Mouse (Mus musculus) MEL-GATA-1-ER (cell line): ENCODE data around the gene Thsd4.

Source experiments
- DNase-seq: peaks from one replicate; pipeline ENCODE4 v3.0.0-alpha.2; 2012; ENCODE audit warnings: low read depth; ENCODE audit errors: extremely low read depth

The Thsd4 gene

DNA sequence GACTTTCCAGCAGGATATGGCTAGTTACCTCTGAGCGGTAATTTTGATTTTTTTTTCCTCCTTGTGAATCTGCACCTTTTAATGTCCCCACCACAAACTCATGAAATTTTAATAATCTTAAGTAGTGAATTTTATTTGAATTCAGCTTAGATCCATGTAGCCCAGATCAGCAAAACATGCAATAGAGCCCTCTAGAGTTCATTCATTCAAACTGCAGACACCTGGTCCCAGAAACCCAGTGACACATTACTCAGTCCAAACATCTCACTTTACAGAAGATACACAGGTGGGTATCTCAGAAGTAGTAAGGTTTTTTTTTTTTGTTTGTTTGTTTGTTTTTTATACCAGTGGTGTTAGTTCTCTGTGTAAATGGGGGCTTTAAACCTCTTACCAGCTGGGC lies 368.9 kb downstream of the Thsd4 start:
- DNase-seq: no peak

DNA sequence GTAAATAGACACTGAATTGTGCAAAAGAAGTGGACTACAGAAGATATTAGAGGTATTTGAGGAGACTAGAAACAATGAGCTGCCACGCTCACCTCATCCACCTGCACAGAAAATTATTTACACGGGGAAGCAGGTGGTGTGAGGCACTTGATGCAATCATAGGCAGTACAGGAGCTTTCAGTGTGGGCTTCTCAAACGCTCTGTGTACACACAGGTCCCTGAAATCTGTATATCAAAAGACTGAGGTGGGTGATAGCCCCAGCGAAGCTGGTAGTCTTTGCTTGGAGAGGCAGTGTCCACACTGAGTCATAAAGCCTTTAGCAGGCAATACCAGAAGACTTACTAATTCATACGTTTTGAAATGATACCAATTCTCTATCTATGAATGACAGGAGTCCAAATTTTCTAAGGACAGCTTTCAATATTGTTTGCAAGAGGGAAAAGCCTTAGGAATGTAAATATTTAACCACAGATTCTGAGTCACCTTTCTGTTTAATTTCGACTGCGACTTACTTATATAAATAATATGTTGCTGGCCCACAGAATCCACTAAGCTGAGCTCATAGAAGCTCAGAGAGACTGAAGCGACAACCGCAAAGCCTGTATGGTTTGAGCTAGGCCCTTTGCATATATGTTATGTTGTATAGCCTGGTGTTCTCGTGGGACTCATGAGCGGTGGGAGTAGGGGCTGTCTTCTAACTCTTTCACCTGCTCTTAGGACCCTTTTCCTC lies 369.8 kb downstream of the Thsd4 start:
- no peak for DNase-seq

DNA sequence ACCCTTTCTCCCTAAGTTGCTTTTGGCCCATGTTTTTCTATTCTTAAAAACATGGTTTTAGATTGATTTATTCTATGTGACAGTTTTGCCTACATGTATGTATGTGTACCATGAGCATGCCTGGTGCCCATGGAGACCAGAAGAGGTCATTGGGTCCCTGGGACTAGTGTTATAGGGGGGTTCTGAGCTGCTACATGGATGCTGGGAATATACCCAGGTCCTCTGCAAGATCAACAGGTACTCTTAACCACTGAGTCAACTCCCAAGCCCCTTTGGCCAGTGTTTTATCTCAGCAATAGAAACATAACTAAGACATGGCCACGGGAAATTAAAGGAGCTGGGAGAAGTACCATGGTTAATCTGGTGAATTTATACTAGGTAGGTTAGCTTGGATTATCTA lies 371.3 kb downstream of the Thsd4 start:
- DNase-seq: no peak

DNA sequence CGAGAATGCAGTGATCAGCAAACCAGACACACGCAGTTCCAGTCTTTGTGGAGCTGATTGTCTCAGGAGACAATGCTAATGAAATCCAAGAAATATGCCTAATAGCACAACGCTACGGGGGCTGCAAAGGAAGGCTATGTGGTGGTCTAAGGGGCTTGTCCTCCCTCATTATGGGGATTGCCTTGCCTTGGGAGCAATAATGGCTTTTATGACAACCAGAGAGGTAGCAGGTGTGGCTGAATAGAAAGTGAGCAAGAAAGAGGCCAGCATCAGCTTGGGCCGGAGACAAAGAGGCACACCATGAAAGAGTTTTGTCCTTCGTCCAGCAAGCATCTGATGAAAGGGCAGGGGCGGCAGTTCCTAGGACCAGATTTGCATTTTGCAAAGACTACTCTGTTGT lies 372.9 kb downstream of the Thsd4 start:
- no peak for DNase-seq

DNA sequence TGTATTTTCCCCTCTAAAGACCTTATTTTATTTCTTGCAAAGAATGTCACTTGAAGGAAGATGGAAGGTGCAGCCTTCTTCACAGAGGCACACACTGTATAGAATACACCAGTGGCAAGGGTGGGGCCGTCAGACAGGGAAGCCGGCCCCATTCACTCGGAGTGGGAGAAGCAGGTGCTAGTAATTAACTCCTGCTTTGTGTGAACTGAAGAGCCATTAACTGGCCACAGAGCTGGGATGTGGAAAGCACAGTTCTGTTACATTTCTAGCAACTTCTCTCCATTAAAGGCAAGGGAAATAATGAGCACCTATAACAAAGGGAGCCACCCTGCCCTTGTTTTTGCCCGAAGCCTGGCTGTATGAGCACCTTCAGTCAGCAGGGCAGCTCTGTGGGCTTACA lies 374.4 kb downstream of the Thsd4 start:
- no peak for DNase-seq

DNA sequence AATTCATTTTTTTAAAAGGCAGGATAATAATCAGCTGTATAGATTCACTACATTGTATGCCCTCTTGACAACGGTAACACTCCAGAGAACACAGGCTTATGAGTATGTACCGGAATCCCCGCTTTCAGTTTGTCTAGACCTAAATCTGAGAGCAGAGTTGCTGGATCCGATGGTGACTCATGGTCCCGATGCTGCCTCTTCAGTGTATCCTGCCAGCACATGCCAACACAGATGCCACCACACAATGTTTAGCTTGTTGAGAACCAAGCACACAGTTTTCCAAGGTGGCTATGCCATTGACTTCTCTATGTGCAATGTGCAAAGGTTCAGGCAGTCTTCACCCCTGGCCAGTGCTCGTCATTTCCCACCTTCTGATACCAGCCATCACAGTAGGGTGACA lies 378.0 kb downstream of the Thsd4 start:
- no peak for DNase-seq

DNA sequence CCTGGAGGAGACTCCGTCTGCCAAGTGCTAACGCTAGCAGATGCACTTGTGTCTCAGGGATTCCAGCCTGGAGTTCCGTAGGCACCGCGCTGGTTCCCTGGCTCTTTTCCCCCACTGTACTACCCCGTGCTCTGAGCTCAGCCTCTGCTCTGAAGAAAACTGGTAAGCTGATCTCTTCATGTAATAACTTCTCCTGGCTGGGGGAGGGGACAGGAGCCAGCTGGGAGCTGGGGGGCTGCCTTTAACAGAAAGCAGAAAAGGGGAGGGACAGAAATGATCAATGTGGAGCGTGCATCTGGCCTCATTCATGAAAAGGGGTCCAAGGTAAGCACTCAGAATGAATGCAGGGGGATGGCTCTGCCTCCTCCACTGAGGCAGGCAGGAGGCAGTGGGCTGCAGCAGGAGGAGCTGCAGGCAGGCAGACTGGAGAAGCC lies 380.7 kb downstream of the Thsd4 start:
- no peak for DNase-seq

DNA sequence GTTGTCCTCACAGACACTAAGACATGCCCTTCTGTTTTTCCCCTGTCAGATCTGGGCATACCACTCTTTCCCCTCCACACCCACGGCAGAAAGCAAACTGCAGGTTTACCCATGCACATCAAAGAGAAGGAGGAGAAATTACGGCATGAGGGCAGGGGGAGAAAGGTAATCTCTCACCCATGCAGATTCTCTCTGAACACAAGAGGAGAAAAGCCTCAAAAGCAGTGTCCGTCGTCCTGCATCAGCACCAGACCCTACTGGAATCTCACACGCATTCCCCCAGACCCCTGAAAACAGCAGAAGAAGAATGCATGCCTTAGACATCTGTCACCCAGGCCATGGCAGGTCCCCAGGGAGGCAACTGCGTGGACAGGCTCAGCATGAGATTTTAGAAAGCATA lies 381.4 kb downstream of the Thsd4 start:
- no peak for DNase-seq

DNA sequence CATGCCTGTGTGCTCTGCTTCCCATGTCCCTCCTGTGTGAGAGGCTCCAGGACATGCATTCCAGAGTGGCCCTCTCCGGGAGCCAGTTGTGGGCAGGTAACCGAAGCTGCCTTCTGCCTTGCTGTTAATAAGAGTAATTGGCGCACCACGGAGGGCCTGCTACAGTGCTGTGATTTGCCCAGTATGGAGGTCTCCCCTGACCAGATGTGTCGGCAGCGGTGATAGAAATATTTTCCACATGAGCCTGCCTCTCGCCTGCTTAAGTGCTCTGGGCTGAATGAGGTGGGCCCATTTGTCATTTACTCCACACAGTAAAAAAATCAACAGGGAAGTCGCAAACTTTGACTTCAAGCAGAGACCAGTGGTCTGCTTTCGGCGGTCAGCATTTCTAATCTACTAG lies 382.4 kb downstream of the Thsd4 start:
- DNase-seq: no peak

DNA sequence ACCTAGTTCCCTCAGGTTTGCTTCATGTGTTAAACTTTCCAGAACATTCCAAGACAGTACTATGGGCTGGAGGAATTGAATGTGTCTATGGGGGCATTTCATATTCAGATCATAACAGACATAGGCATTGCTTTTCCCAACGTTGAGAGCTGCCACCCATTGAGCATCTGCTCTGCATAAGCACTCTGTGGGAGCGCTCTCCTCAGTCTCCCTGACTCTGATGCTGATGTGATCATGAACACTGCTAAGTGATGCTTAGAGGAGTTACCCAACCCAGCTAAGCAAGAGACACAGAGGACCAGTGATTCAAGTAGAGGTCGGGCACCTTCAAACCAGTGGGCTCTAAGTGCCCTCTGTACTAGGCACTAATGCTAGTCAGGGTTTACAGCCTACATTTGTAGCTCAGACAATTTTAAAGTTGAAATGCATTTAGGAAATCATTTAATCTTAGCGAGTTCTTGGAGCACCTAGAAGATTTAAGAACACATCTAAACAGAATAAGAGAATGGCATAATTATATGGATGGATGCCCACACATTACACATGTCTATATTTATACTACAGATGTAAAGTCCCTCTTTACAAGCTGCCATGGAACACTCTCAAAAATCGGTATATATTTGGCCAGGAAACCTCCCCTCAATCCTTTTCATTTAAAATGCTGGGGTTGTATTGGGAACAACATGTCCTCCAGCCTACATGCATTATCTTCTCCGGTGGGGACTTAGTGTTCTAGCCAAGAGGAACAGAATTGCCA lies 392.4 kb downstream of the Thsd4 start:
- no peak for DNase-seq

DNA sequence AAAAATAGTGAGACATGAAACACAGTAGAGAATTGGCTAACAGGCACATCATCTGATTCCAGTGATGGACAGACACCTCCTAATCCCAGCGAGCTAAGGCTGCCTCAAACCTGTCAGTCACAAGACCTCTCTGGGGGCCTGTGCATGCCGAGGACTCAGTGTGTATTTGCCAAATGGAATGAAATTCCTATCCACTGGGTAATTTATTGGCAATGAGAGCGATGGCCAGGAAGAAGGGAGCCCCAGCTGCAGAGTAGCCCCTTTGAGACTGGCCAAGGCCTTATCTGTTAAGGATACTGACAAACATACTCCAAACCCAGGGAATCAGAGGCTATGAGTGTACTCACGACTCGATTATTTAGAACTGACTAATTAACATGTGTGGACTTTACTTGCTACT lies 394.9 kb downstream of the Thsd4 start:
- no peak for DNase-seq

DNA sequence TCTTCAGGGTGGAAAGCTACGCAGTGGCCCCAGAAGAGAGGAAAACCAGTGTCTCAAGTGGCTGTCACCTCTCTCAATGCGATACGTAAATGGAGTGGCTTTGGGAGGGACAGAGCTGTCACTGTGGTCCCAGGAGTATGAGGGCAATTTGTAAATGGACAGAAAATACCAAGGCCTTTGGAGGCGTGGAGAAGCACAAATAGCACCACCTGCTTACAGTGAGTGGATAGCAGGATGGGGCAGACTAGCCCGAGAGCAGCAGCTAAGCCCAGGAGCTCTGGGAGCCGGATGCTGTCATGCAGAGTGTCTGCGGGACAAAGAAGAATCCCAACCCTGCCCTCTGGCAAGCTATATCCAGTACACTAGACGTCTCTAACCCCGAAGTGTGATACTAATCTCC lies 397.7 kb downstream of the Thsd4 start:
- DNase-seq: no peak

DNA sequence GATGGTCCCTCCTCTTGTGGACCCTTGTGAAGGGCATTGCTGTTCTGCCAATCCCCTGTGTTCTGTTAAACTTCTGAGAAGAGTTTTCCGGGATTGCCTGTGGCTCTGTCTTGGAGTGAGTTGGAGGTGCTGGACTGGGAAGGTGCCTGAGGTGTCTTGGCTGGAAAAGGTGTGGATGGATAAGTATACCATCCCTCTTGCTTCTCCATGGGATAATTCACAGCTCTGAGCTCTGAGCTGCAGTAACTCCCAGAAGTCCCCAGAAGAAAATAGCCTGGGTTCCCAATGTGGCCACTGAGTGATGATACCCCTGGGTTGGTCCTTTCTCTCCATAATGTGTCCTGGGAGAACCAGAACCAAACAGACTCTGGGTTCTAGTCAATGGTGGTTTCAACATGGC lies 398.8 kb downstream of the Thsd4 start:
- DNase-seq: no peak

DNA sequence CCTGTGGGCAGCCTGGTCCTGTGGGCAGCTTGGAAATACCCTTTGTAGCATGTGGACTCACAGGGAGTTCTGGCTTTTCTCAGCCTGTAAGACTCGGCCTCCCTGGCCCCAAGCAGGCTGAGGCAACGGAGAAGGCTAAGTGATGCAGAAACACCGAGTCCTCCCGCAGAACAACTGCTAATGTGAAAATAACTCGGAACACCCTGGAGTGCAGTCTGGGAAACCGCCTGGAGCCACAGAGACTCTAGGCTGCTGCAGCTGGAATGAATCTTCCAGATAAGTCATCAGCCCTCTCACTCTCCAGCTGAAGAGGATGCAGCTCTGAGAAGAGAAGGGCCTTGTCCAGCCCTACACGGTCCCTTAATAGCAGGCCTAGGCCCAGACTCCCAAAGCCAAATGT lies 402.0 kb downstream of the Thsd4 start:
- no peak for DNase-seq

DNA sequence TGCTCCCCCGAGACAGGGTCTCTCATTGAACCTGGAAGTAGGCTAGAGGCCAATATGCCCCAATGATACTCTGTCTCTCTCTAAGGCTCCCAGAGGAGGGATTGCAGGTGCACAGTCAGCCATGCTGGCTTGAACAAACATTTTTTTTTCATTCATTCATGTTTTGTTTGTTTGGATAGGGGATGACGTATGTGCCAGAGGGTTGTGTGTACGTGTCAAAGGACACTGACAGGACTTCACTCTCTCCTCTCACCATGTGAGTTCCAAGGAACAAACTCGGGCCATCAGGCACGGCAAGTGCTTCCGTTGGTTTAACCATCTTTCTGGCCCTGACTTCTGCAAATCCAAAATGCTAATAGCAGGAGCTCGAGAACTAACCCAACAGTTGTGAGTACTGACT lies 404.0 kb downstream of the Thsd4 start:
- no peak for DNase-seq

DNA sequence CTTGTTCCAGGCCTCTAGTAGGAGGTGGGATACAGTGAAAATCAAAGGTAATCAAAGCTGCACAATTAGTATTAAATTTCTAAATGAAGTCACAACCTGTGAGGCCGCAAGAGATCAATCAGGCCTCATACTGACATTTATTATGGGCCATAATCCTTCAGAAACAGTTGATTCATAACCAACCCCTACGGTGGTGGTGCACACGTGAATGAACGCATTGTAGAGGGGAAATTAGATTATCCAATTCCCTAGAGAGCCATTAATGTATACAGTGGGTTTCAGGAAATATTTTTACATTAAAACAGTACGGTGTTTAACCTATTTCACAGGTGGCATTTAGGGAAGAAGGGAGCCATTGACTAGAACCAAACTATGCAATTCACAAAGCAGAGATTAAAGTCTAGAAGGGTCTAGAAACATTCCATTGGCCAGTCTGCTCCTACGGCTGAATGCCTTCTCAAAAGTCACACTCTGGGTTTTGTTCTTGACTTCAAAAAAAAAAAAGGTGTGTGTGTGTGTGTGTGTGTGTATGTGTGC lies 406.1 kb downstream of the Thsd4 start:
- no peak for DNase-seq

DNA sequence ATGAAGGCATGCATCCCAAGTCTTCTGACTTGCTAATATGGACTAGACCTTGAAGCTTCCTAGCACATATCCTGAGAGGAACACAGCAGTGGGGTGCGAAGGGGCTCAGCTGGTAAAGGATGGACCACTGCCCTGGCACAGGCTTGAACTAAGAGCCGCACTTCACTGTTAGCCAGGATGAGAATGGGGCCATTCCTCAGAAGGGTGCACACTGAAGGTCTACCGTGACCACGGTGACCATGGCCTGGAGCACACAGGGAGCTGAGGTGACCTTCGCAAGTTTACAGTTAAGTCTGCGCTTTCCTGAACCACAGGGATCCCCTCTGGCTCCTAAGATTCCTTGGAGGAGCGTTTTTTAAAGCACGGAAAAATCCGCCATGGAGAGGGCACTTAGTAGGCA lies 406.5 kb downstream of the Thsd4 start:
- DNase-seq: no peak

DNA sequence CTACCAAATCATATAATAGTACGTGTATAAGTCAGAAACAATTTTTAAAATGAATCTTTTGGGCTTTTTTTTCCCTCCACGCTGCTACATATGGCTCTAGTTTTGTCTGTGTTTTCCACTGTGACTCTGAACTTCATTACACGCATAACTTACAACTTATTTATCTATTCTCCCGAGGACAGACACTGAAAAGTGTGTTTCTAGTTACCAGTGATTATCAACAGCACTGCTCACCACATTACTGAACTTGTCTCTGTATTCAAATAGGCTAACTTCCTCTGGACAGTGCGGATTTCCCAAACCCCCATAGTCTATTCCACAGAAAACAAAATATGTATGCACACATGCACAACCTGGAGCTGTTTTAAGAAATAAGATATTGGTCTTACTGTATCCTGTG lies 411.6 kb downstream of the Thsd4 start:
- no peak for DNase-seq

DNA sequence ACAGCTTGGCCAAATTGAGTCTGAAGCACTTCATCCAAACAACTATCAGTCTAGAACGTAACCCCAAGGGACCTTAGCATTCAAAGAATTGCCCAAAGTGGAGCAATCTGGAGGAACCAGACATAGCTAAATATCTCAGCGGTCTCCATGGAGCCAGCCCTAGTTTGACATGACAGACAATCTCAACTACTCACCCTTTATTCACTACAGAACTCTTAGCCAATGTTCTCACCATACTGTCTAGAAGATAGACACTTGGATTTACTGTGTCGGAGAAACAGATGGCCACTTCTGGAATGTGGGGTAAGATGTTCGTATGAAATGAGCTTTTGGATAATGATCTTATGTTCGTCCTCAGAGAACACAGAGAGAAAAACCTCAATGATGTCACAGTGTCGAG lies 415.2 kb downstream of the Thsd4 start:
- DNase-seq: no peak

DNA sequence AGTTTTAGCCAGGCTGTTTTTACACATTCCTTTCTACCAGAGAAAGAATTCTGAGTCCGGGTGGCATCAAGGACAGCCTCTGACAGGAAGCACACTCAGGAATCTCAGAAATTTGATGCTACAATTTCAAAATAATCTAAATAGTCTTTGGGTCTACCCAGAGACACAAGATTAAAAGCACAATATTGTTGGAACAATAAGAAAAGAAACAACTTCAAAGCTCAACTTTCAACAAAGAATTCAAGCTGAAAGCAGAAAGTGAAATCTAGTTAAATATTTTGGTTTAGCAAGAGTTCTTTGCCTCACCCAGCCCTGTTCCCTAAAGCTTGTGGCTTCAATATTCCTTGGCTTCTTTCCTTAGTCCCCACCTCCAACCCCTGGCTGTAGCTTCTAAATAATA lies 415.7 kb downstream of the Thsd4 start:
- DNase-seq: no peak

DNA sequence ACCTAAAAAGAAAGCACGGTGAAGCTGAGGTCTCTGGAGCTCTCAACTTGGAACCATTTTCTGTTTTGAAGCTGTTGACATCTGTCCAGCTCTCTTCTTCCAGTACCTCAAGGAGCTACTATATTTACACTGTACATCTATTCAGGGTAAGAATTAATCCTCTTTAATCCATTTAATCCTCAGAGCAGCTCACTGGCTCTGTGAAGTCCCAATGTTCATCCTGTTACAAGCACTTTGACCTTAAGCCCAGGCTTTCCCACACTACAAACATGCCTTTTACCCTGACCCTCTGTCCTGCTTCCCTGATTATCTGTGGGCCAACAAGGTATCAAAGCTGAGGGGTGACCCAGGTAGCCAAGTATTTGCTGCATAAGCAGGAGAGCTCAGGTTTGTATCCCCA lies 427.6 kb downstream of the Thsd4 start:
- no peak for DNase-seq

DNA sequence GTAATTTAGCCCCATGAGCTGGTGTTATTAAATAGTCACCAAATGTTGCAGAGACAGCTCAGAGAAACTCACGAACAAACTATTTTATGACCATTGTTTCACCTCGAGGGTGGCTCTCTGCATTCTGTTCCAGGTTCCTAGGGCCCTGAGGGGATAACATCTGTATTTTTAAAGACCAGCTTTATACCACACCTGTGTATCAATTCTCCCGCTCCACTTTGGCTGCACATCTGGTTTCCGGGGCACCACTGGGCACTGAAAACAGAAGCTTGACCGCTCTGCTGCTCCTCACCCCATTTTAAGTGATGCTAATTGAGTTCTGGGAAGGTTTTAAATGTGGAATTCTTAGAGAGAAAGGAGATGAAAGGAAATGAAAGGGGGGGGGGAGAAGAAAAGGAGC lies 429.4 kb downstream of the Thsd4 start:
- DNase-seq: no peak

DNA sequence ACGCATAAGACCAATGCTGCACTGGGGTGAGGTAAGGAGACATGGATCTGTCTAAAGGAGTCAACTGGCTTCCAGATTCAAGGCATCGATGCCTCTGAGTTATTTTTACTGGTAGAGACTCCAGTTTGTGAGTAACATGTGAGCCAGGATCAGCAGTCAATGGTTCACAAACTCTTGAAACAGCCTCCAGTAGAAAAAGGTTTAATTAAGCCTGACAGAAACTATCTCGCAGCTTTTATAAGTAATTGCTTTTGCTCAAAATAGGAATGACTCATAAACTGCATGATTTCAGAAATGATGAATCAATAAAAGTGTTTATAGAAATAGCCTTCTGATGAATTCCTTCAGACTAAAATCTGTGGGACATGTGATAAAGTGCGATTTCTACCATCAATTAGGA lies 432.4 kb downstream of the Thsd4 start:
- no peak for DNase-seq
